Mouse (Mus musculus) kidney, embryonic 16.5 days (tissue): ENCODE data around the gene Mettl7b. TPM values are rescaled to one million over a fixed set of nuclear protein-coding genes. Genes with fewer than 3 reads are reported as not detected.
"Not testable (repeated sequence)": the region's sequence is repeated elsewhere in the genome, so short reads cannot be mapped to it uniquely, and the experiment has no call there.

ENCODE experiments used
- ATAC-seq: fragments of 200-750 bp; cut with Nextera tagmentation; 2 replicates; pipeline ENCODE4 v1.8.0; 2017; ENCODE audit warnings: moderate TSS enrichment; ENCODE audit not compliant: low FRiP score, low TSS enrichment
- H3K27ac ChIP-seq: fragments of 300-500 bp; sonication (generic); 2 replicates; pipeline ENCODE4 v1.5.1; 2014; ENCODE audit warnings: low read length
- H3K27me3 ChIP-seq: fragments of 300-500 bp; sonication (generic); 2 replicates; pipeline ENCODE4 v1.6.1; 2014; ENCODE audit warnings: low read length, control low read depth, mixed read lengths; ENCODE audit not compliant: insufficient read depth
- H3K36me3 ChIP-seq: fragments of 300-500 bp; sonication (generic); 2 replicates; pipeline ENCODE4 v1.6.1; 2014; ENCODE audit warnings: low read length, control low read depth, mixed read lengths; ENCODE audit not compliant: insufficient read depth
- H3K4me1 ChIP-seq: fragments of 300-500 bp; sonication (generic); 2 replicates; pipeline ENCODE4 v1.6.1; 2014; ENCODE audit warnings: low read length, control low read depth, mixed read lengths; ENCODE audit not compliant: insufficient read depth
- H3K4me2 ChIP-seq: fragments of 300-500 bp; sonication (generic); replicated peaks from 2 replicates; pipeline ENCODE4 v1.6.1; 2014; ENCODE audit warnings: low read depth, low read length
- H3K4me3 ChIP-seq: fragments of 300-500 bp; sonication (generic); 2 replicates; pipeline ENCODE4 v1.5.1; 2014; ENCODE audit warnings: mild to moderate bottlenecking, low read length
- H3K9ac ChIP-seq: fragments of 300-500 bp; sonication (generic); replicated peaks from 2 replicates; pipeline ENCODE4 v1.6.1; 2014; ENCODE audit warnings: low read length
- H3K9me3 ChIP-seq: fragments of 300-500 bp; sonication (generic); 2 replicates; pipeline ENCODE4 v1.6.1; 2016; ENCODE audit warnings: low read length, control low read depth
- WGBS: fragments of 180-500 bp; shearing (Covaris S2); extraction: QIAGEN DNeasy Blood & Tissue Kit; methylation state at CpG from one replicate; pipeline ENCODE4 v1.1.7; 2014; 5-methylcytosine and 5-hydroxymethylcytosine counted together
- polyA plus RNA-seq: library from polyadenylated mRNA; unstranded; fragments of >200 nt; fragmentation: Nextera tagmentation; extraction: Ambion mirVana; gene quantifications from 2 replicates; pipeline ENCODE4 v1.2.1, GENCODE M21; 2015

Mettl7b gene
- 12.0 and 17.1 TPM in 2 replicates for polyA plus RNA-seq

- no peak within 1 kb of the TSS for H3K4me3 ChIP-seq
- H3K27ac ChIP-seq = no peak within 1 kb of the TSS
- no peak within 1 kb of the TSS for H3K4me2 ChIP-seq
- no peaks in the 10 kb centered on the region for H3K9me3 ChIP-seq
- no peak within 1 kb of the TSS for H3K9ac ChIP-seq
- H3K4me1 ChIP-seq = no peaks in the 10 kb centered on the region
- no peaks in the 10 kb centered on the region for H3K27me3 ChIP-seq
- 78% methylated on average over 12 of the region's 12 CpGs for WGBS
- no peaks in the 10 kb centered on the region for H3K36me3 ChIP-seq
- no peak for ATAC-seq
Observed at GRCm38 (mm10) chr10:128960590-128961584, at the start of gene Mettl7b. TSS of gene Mettl7b (minus strand) at chr10:128960988.

DNA sequence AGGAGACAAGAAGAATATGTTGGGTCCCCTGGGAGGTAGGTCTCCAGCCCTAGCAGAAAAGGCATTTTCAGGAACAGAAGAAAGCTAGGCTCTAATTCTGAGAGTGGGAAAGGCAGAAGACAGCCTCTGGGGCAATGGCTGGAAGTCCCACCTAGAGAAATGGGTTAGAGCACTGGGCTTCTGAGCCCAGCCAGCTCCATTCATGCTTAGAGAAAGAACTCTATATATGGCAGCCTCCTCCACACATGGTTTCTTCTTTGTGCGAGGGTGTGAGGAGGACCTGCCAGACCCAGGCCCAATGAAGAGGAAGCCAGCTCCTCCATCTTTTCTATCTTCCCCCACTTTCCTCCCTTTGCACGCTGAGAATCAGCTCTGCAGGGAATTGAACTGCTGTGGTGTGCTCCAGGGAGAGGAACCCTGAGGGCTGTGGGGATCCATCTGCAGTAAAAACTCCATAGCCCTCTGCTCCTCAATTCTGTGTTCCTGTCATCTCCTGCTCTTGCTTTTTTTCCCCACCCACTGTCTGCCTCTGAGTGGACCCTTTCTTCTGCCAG lies 49.6 kb upstream of the Mettl7b start, which contains the start of gene Olfr763:
Olfr763 (plus strand) TSS at position 504 of the 554 bp plus-strand sequence.
- Histone ChIP-seq H3K27me3 (no peaks in the 10 kb centered on the region), H3K36me3 (no peaks in the 10 kb centered on the region), H3K4me3 (no peak within 1 kb of the TSS), H3K4me2 (no peak within 1 kb of the TSS), H3K27ac (no peak within 1 kb of the TSS), H3K9me3 (peaks cover 4% of the 10 kb centered on the region; the same call in 1 of the 2 replicates), H3K9ac (no peak within 1 kb of the TSS), H3K4me1 (no peaks in the 10 kb centered on the region)
- WGBS = 61% methylated on average over 2 of the region's 2 CpGs
- no peak for ATAC-seq

DNA sequence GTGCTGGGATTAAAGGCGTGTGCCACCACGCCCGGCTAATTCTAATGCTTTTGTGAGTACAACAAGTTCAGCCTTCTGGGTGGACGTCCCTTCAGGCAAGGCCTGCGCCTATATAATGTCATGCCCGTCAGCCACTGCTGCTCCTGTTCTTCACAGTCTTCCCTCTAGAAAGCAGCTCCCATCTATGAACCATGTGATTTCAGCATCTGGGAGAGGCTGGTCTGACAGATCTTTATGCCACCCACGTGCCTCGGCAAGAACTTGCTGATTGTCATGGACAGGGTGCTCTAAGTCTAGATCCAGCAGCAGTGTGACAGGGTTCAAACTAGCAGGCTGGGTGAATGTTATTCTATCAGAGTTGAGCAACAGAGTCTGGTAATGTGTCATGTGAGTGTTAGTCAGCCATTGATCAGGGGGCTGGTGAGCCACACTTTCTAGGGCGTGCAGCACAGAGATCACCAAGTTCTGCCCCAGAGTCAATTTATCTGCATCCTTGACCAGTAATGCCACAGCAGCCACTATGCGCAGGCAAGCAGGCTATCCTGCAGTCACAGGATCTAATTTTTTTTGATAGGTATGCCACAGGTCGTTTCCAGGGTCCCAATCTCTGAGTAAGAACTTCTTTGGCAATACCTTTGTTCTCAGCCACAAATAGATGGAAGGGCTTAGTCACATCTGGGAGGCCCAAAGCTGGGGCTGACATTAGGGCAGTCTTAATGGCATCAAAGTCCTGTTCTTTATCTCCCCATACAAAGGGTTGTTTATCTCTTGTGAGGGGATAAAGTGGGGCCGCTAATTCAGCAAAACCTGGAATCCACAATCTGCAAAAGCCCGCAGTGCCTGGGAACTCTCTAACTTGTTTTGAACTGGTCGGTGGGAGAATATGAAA lies 43.5 kb upstream of the Mettl7b start:
- Histone ChIP-seq H3K4me3 (no peak overlapping the region), H3K9me3 (peaks cover 4% of the 10 kb centered on the region; the same call in 1 of the 2 replicates), H3K36me3 (no peaks in the 10 kb centered on the region), H3K9ac (no peak overlapping the region), H3K4me2 (no peak overlapping the region), H3K4me1 (no peaks in the 10 kb centered on the region), H3K27me3 (no peaks in the 10 kb centered on the region), H3K27ac (no peak overlapping the region)
- WGBS = 82% methylated on average over 14 of the region's 14 CpGs
- no peak for ATAC-seq

DNA sequence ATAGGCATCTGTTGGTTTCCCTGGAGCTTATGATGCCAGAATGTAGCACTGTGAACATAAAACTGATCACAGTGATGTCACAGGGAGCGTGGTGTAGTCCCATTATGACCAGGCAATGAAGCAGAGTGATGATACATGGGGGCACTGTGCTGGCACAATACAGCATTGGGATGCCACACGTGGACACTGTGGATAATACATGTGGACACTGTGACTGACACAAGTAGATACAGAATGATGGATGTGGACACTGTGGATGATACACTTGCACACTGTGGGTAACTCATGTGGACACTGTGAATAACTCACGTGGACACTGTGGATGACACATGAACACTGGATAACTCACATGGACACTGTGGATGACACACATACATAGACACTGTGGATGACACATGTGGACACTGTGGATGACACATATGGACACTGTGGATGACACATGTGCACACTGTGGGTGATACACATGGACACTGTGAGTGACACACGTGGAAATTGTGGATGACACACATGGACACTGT lies 35.8 kb upstream of the Mettl7b start:
- Histone ChIP-seq H3K4me2 (no peak overlapping the region), H3K4me1 (no peaks in the 10 kb centered on the region), H3K9me3 (no peaks in the 10 kb centered on the region), H3K27me3 (no peaks in the 10 kb centered on the region), H3K9ac (no peak overlapping the region), H3K4me3 (no peak overlapping the region), H3K36me3 (no peaks in the 10 kb centered on the region), H3K27ac (no peak overlapping the region)
- peak; percentile 31; the same call in 1 of the 2 replicates for ATAC-seq
- WGBS = 76% methylated on average over 4 of the region's 4 CpGs

DNA sequence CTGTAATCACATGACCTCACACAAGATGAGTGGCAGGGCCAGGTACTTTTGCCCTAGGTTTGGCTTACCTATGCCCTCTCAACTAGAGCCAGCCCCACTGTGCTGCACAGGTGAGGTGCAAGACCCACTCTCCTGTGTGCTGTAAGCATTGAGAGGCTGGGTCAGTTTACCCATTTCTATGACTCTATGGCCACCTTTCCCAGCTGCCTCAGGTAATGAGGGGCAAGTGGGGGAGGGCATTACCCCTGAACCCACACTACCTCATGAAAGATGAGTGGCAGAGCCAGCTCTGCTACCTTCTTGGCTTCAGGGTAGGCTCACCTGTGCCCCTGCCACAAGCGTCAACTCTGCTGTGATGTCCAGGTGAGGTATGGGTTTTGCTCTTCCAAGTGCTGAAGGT lies 35.0 kb upstream of the Mettl7b start:
- ATAC-seq = no peak
- Histone ChIP-seq H3K27ac (no peak overlapping the region), H3K9me3 (no peaks in the 10 kb centered on the region), H3K27me3 (no peaks in the 10 kb centered on the region), H3K9ac (no peak overlapping the region), H3K4me1 (no peaks in the 10 kb centered on the region), H3K4me2 (no peak overlapping the region), H3K4me3 (no peak overlapping the region), H3K36me3 (no peaks in the 10 kb centered on the region)
- WGBS = 95% methylated on average over 1 of the region's 1 CpGs

DNA sequence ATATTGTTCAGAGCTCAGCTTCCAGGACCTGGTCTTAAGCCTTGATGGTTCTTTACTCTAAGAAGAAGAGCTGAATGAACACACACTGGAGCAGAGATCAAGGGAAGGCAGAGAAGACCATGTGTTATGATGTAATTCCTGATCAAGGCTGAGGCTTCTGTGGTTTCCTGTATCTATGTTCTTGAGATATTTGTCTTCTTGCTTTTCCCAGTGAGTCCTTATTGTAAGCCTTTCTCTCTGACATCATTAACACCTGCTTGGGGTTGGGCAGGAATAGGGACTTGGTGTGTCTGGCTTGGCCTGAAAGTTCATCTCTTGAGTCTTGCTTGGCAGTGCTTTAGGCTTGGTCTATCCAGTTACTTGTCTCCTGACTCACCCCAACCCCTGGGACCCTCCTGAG lies 30.2 kb upstream of the Mettl7b start:
- no peaks in the 10 kb centered on the region for H3K4me1 ChIP-seq
- H3K9ac ChIP-seq = no peak overlapping the region
- no peaks in the 10 kb centered on the region for H3K9me3 ChIP-seq
- ATAC-seq = no peak
- no peak overlapping the region for H3K27ac ChIP-seq
- no peak overlapping the region for H3K4me2 ChIP-seq
- H3K4me3 ChIP-seq = no peak overlapping the region
- no peaks in the 10 kb centered on the region for H3K36me3 ChIP-seq
- H3K27me3 ChIP-seq = no peaks in the 10 kb centered on the region

DNA sequence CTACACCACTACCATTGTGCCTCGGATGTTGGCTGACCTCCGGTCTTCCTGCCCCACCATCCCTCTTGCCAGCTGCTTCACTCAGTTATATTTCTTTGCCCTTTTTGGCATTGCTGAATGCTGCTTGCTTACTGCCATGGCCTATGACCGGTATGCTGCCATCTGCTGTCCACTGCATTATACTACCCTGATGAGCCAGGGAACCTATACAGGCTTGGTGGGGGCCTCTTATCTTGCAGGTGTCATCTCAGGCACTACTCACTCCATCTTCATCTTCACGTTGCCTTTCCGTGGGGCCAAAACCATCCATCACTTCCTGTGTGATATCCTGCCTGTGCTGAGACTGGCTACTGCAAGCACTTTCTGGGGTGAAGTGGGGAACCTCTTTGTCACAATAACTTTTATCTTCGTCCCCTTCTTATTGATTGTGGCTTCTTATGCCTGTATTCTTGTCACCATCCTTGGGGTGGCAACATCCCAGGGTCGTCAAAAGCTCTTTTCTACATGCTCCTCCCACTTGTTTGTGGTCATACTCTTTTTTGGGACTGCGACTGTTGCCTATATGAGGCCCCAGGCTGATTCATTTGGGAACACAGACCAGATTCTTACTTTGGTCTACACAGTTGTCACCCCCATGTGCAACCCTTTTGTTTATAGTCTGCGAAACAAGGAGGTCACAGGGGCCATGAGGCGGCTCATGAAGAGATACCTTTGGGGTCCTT lies 29.5 kb upstream of the Mettl7b start:
- H3K9me3 ChIP-seq, H3K4me1 ChIP-seq, H3K36me3 ChIP-seq, H3K9ac ChIP-seq, H3K4me3 ChIP-seq, H3K27me3 ChIP-seq, H3K27ac ChIP-seq, ATAC-seq, H3K4me2 ChIP-seq: not testable (repeated sequence)
- WGBS = 67% methylated on average over 5 of the region's 10 CpGs

GRCm38 (mm10) chr10:128989131-128989530 lies 28.3 kb upstream of the Mettl7b start, which contains the start of gene Olfr9:
TSS of gene Olfr9 (plus strand) at chr10:128989431.
- H3K4me3 ChIP-seq, H3K36me3 ChIP-seq, H3K27ac ChIP-seq, H3K9ac ChIP-seq, H3K4me2 ChIP-seq, H3K4me1 ChIP-seq, ATAC-seq, H3K27me3 ChIP-seq, H3K9me3 ChIP-seq: not testable (repeated sequence)
- WGBS = 44% methylated on average over 1 of the region's 1 CpGs
